Mouse (Mus musculus) neural tube, embryonic 14.5 days (tissue): Measurements from ENCODE around the gene Tnfrsf1b. TPM values are rescaled to one million over a fixed set of nuclear protein-coding genes. Genes with fewer than 3 reads are reported as not detected.
A peak's percentile ranks its signal among the peaks of the same experiment; 100 is the strongest.
"Not testable (repeated sequence)": the region's sequence is repeated elsewhere in the genome, so short reads cannot be mapped to it uniquely, and the experiment has no call there.

Experiments
- ATAC-seq: fragments of 200-750 bp; cut with Nextera tagmentation; 2 replicates; pipeline ENCODE4 v1.8.0; 2017; ENCODE audit warnings: low read depth, mild to moderate bottlenecking, moderate TSS enrichment, moderate library complexity
- H3K27ac ChIP-seq: fragments of 300-500 bp; sonication (generic); 2 replicates; pipeline ENCODE4 v1.5.1; 2014; ENCODE audit warnings: low read depth, mild to moderate bottlenecking, control low read depth, low read length, moderate library complexity, mixed read lengths
- H3K27me3 ChIP-seq: fragments of 300-500 bp; sonication (generic); 2 replicates; pipeline ENCODE4 v1.6.1; 2014; ENCODE audit warnings: low read length; ENCODE audit not compliant: control insufficient read depth, insufficient read depth
- H3K36me3 ChIP-seq: fragments of 300-500 bp; sonication (generic); 2 replicates; pipeline ENCODE4 v1.6.1; 2014; ENCODE audit warnings: low read length, mixed read lengths; ENCODE audit not compliant: control insufficient read depth, insufficient read depth
- H3K4me1 ChIP-seq: fragments of 300-500 bp; sonication (generic); 2 replicates; pipeline ENCODE4 v1.6.1; 2014; ENCODE audit warnings: low read length; ENCODE audit not compliant: control insufficient read depth, insufficient read depth
- H3K4me2 ChIP-seq: fragments of 300-500 bp; sonication (generic); 2 replicates; pipeline ENCODE4 v1.6.1; 2014; ENCODE audit warnings: mild to moderate bottlenecking, low read depth, low read length, control low read depth
- H3K4me3 ChIP-seq: fragments of 300-500 bp; sonication (generic); 2 replicates; pipeline ENCODE4 v1.5.1; 2014; ENCODE audit warnings: low read depth, low read length, control low read depth, mixed read lengths
- H3K9ac ChIP-seq: fragments of 300-500 bp; sonication (generic); replicated peaks from 2 replicates; pipeline ENCODE4 v1.6.1; 2014; ENCODE audit warnings: low read depth, mild to moderate bottlenecking, control low read depth, low read length, mixed read lengths
- H3K9me3 ChIP-seq: fragments of 300-500 bp; sonication (generic); 2 replicates; pipeline ENCODE4 v1.6.1; 2016; ENCODE audit warnings: low read length; ENCODE audit not compliant: control insufficient read depth
- WGBS: fragments of 180-500 bp; shearing (Covaris S2); extraction: QIAGEN DNeasy Blood & Tissue Kit; methylation state at CpG from one replicate; pipeline ENCODE4 v1.1.7; 2014; 5-methylcytosine and 5-hydroxymethylcytosine counted together
- polyA plus RNA-seq: library from polyadenylated mRNA; unstranded; fragments of >200 nt; fragmentation: Nextera tagmentation; extraction: Ambion mirVana; gene quantifications from 2 replicates; pipeline ENCODE4 v1.2.1, GENCODE M21; 2014

Tnfrsf1b gene
- polyA plus RNA-seq, 1 experiment from 2014 or later: 3.6 TPM

GRCm38 (mm10) chr4:145193991-145194511, 52.6 kb downstream of the Tnfrsf1b start:
- H3K4me2 ChIP-seq: peak overlapping the region; percentile 94
- H3K9me3 ChIP-seq: no peaks in the 10 kb centered on the region
- peak; percentile 38 for ATAC-seq
- H3K9ac ChIP-seq: peak overlapping the region; percentile 87
- no peaks in the 10 kb centered on the region for H3K27me3 ChIP-seq
- peak overlapping the region; percentile 92 for H3K4me3 ChIP-seq
- H3K27ac ChIP-seq: peak overlapping the region; percentile 76; the same call in 1 of the 2 replicates
- H3K36me3 ChIP-seq: no peaks in the 10 kb centered on the region; the same call in 1 of the 2 replicates
- WGBS: under 1% methylated on average over 10 of the region's 10 CpGs
- H3K4me1 ChIP-seq: peaks cover 8% of the 10 kb centered on the region

- Histone ChIP-seq H3K9ac (no peak overlapping the region; the same call in 1 of the 2 replicates), H3K4me2 (peak overlapping the region; percentile 94), H3K9me3 (no peaks in the 10 kb centered on the region), H3K4me3 (no peak overlapping the region; the same call in 1 of the 2 replicates), H3K27ac (no peak overlapping the region), H3K27me3 (no peaks in the 10 kb centered on the region), H3K4me1 (peaks cover 8% of the 10 kb centered on the region), H3K36me3 (no peaks in the 10 kb centered on the region; the same call in 1 of the 2 replicates)
- WGBS: 48% methylated on average over 3 of the region's 3 CpGs
- no peak for ATAC-seq
Observed at GRCm38 (mm10) chr4:145193406-145193805, 53.3 kb downstream of the Tnfrsf1b start.

GRCm38 (mm10) chr4:145192686-145193085, 54.0 kb downstream of the Tnfrsf1b start:
- H3K27ac ChIP-seq: no peak overlapping the region
- H3K36me3 ChIP-seq: no peaks in the 10 kb centered on the region; the same call in 1 of the 2 replicates
- no peaks in the 10 kb centered on the region for H3K27me3 ChIP-seq
- H3K9ac ChIP-seq: no peak overlapping the region
- H3K4me1 ChIP-seq: peaks cover 8% of the 10 kb centered on the region
- H3K9me3 ChIP-seq: no peaks in the 10 kb centered on the region
- no peak for ATAC-seq
- H3K4me2 ChIP-seq: no peak overlapping the region
- no peak overlapping the region for H3K4me3 ChIP-seq

- peaks cover 3% of the 10 kb centered on the region for H3K36me3 ChIP-seq
- no peak overlapping the region for H3K4me2 ChIP-seq
- ATAC-seq: no peak
- H3K27me3 ChIP-seq: no peaks in the 10 kb centered on the region
- no peak overlapping the region for H3K9ac ChIP-seq
- H3K9me3 ChIP-seq: no peaks in the 10 kb centered on the region
- no peak overlapping the region for H3K4me3 ChIP-seq
- H3K27ac ChIP-seq: no peak overlapping the region
- peaks cover 2% of the 10 kb centered on the region; the same call in 1 of the 2 replicates for H3K4me1 ChIP-seq
Observed at GRCm38 (mm10) chr4:145188561-145188960, 58.1 kb downstream of the Tnfrsf1b start.

GRCm38 (mm10) chr4:145187619-145188018, 59.1 kb downstream of the Tnfrsf1b start:
- no peaks in the 10 kb centered on the region for H3K27me3 ChIP-seq
- no peaks in the 10 kb centered on the region for H3K4me1 ChIP-seq
- H3K9me3 ChIP-seq: no peaks in the 10 kb centered on the region
- H3K27ac ChIP-seq: no peak overlapping the region
- H3K4me3 ChIP-seq: no peak overlapping the region
- no peak overlapping the region for H3K4me2 ChIP-seq
- H3K36me3 ChIP-seq: peaks cover 3% of the 10 kb centered on the region
- no peak for ATAC-seq
- H3K9ac ChIP-seq: no peak overlapping the region
- 84% methylated on average over 2 of the region's 2 CpGs for WGBS

GRCm38 (mm10) chr4:145178918-145179549, 67.6 kb downstream of the Tnfrsf1b start:
- H3K9me3 ChIP-seq: no peaks in the 10 kb centered on the region
- H3K4me1 ChIP-seq: no peaks in the 10 kb centered on the region
- no peak overlapping the region for H3K9ac ChIP-seq
- H3K4me2 ChIP-seq: no peak overlapping the region
- H3K4me3 ChIP-seq: no peak overlapping the region
- WGBS: 97% methylated on average over 5 of the region's 5 CpGs
- H3K27ac ChIP-seq: no peak overlapping the region
- no peaks in the 10 kb centered on the region for H3K27me3 ChIP-seq
- ATAC-seq: no peak
- peaks cover 7% of the 10 kb centered on the region for H3K36me3 ChIP-seq

GRCm38 (mm10) chr4:145165542-145165941, 81.1 kb downstream of the Tnfrsf1b start:
- 92% methylated on average over 3 of the region's 3 CpGs for WGBS
- H3K27ac ChIP-seq, H3K27me3 ChIP-seq, H3K4me2 ChIP-seq, H3K9ac ChIP-seq, H3K4me3 ChIP-seq, H3K4me1 ChIP-seq, H3K9me3 ChIP-seq, ATAC-seq: not testable (repeated sequence)
- peaks cover 65% of the 10 kb centered on the region for H3K36me3 ChIP-seq

GRCm38 (mm10) chr4:145164111-145164510, 82.6 kb downstream of the Tnfrsf1b start:
- Histone ChIP-seq H3K36me3 (peaks cover 64% of the 10 kb centered on the region), H3K4me3 (no peak overlapping the region), H3K4me2 (no peak overlapping the region), H3K4me1 (no peaks in the 10 kb centered on the region), H3K9ac (no peak overlapping the region), H3K27me3 (no peaks in the 10 kb centered on the region), H3K27ac (no peak overlapping the region), H3K9me3 (no peaks in the 10 kb centered on the region)
- WGBS: 97% methylated on average over 4 of the region's 4 CpGs
- no peak for ATAC-seq
